Comparison of ENCODE assay signal across 23 mouse cellular contexts in the genomic region with DNA sequence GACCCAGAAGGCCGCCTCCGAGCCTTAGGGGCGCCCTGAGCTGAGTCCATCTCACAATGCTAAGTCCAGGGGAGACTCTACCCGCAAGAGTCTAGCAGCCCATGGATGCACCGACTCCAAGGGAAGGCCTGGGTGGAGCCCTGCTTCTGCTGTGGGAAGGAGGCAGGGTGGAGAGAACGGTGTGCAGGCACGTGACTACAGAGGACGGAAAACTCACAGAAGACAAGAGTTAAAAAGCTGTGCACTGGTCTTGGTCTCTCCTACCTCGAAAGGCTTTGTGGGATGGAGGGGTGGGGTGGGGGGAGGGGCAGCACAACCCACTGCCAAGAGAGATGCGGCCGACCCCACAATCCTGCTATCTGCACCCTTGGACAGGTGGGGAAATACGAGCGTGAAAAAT. TPM values are rescaled to one million over a fixed set of nuclear protein-coding genes. Genes with fewer than 3 reads are reported as not detected.
DNase-seq lines count a peak whose midpoint lies in the region; ATAC-seq and TF ChIP-seq lines count a peak whose summit lies in the region.
"Had no signal": no experiment of that assay in that cellular context is flagged by ENCODE, and none has a peak within 500 bp of the region (broad histone marks: within the 10 kb centered on the region; RNA-seq: fewer than 3 reads in every experiment).

No protein-coding gene starts in this region.

- peak; percentile 87 for DNase-seq in heart, adult 11 months
- DNase-seq in heart, adult 9 months (ENCODE audit: low spot score in 2 of 2): no peak
- DNase-seq in CH12.LX (ENCODE audit: extremely low read depth) (no peak), ES-E14 (ENCODE audit: low read depth, low spot score) (no peak), ZHBTc4 (ENCODE audit: low read depth, low spot score) (peak; percentile 65)
- DNase-seq: adrenal gland, adult 8-10 months; adrenal gland, postnatal 14 days; adrenal gland, postnatal 36 days; B cell, adult 2 months; cerebellum, adult 11-12 months; cerebellum, adult 2 months; cerebellum, adult 9-10 months; cerebellum, postnatal 10 days; cerebellum, postnatal 25 days had no signal

- H3K36me3 ChIP-seq in CH12.LX (replicated peaks in 1 of 2; ENCODE audit: control insufficient read depth in 1 of 2, insufficient read depth in 1 of 2, low read length in 1 of 2) (peaks cover 38 to 42% of the 10 kb centered on the region in 2 experiments), ES-E14 (ENCODE audit: control insufficient read depth, insufficient read depth, low read length, poor library complexity, severe bottlenecking) (peaks cover 16% of the 10 kb centered on the region; the same call in 1 of the 2 replicates)
- peaks cover 60% of the 10 kb centered on the region for H3K36me3 ChIP-seq in liver, embryonic 12.5 days

- peaks cover 25% of the 10 kb centered on the region for H3K79me2 ChIP-seq in CH12.LX (replicated peaks; ENCODE audit: control insufficient read depth, extremely low read depth, insufficient read depth, poor library complexity, severe bottlenecking)

- H3K4me2 ChIP-seq in CH12.LX (ENCODE audit: insufficient read depth, low read depth, poor library complexity, severe bottlenecking): no peak overlapping the region
- no peak overlapping the region for H3K4me2 ChIP-seq in liver, embryonic 12.5 days
- H3K4me2 ChIP-seq: embryonic facial prominence, embryonic 12.5 days; forebrain, embryonic 12.5 days had no signal

- H3K9me3 ChIP-seq in CH12.LX (replicated peaks; ENCODE audit: low read length) (no peaks in the 10 kb centered on the region), ES-E14 (ENCODE audit: control insufficient read depth, insufficient read depth, low read depth, low read length) (no peaks in the 10 kb centered on the region)
- H3K9me3 ChIP-seq in liver, embryonic 12.5 days (replicated peaks): no peaks in the 10 kb centered on the region
- H3K9me3 ChIP-seq: embryonic facial prominence, embryonic 10.5 days; embryonic facial prominence, embryonic 12.5 days; forebrain, embryonic 10.5 days; forebrain, embryonic 12.5 days had no signal

- dilution Hi-C loops in CH12.LX (cut with MboI; ENCODE audit: extremely low pct_ligation_motif_present, extremely low pct_unique_long_range_greater_than_20kb, low sequenced_read_pairs): no loop called here

- H3K4me3 ChIP-seq in CH12.LX (replicated peaks in 1 of 3; ENCODE audit: low read depth in 2 of 3, low read length in 2 of 3, poor library complexity in 1 of 3): no peak overlapping the region
- no peak overlapping the region for H3K4me3 ChIP-seq in ES-E14 (ENCODE audit: insufficient read depth in 1 of 2, low read depth in 1 of 2, low read length in 2 of 2, poor library complexity in 1 of 2, severe bottlenecking in 1 of 2)
- H3K4me3 ChIP-seq in liver, embryonic 12.5 days: no peak overlapping the region
- H3K4me3 ChIP-seq: embryonic facial prominence, embryonic 10.5 days; embryonic facial prominence, embryonic 12.5 days; forebrain, embryonic 10.5 days; forebrain, embryonic 12.5 days had no signal

- ATAC-seq in erythroid progenitor cell, adult 5-6 weeks (replicated peaks; ENCODE audit: low FRiP score, poor library complexity, severe bottlenecking): no peak
- ATAC-seq in liver, embryonic 12.5 days: no peak
- ATAC-seq: CD4-positive, CD25-positive, alpha-beta regulatory T cell, adult 4 months; forebrain, embryonic 14.5 days; forebrain, embryonic 16.5 days had no signal

- no peak for TF ChIP-seq RAD21 in CH12.LX (IDR thresholded peaks at IDR 0.05; ENCODE audit: low read depth, low read length)

- no peaks in the 10 kb centered on the region for H3K27me3 ChIP-seq in CH12.LX (replicated peaks)
- H3K27me3 ChIP-seq in liver, embryonic 12.5 days (replicated peaks): no peaks in the 10 kb centered on the region
- H3K27me3 ChIP-seq: embryonic facial prominence, embryonic 12.5 days; forebrain, embryonic 12.5 days had no signal

- H3K4me1 ChIP-seq in CH12.LX (ENCODE audit: control insufficient read depth in 1 of 2, insufficient read depth in 2 of 2): peaks cover 53 to 94% of the 10 kb centered on the region in 2 experiments
- peaks cover 8 to 31% of the 10 kb centered on the region in 2 experiments for H3K4me1 ChIP-seq in ES-E14 (ENCODE audit: control insufficient read depth in 2 of 2, insufficient read depth in 2 of 2, low read length in 2 of 2, poor library complexity in 1 of 2)
- peaks cover 26% of the 10 kb centered on the region for H3K4me1 ChIP-seq in liver, embryonic 12.5 days
- H3K4me1 ChIP-seq: forebrain, embryonic 12.5 days had no signal

- 83% methylated on average over 13 of the region's 13 CpGs for WGBS in liver, embryonic 12.5 days (ENCODE audit: insufficient replicate concordance)

- peak overlapping the region; percentile 83 for H3K27ac ChIP-seq in CH12.LX (ENCODE audit: insufficient read depth, low read depth)
- H3K27ac ChIP-seq in ES-E14 (ENCODE audit: insufficient read depth, low read depth, low read length, poor library complexity, severe bottlenecking): peak overlapping the region; percentile 33; the same call in 1 of the 2 replicates
- no peak overlapping the region for H3K27ac ChIP-seq in liver, embryonic 12.5 days
- H3K27ac ChIP-seq: embryonic facial prominence, embryonic 10.5 days; embryonic facial prominence, embryonic 12.5 days; forebrain, embryonic 10.5 days; forebrain, embryonic 12.5 days had no signal

- TF ChIP-seq POLR2A in CH12.LX (IDR thresholded peaks at IDR 0.05; ENCODE audit: low read depth, low read length): no peak

- no peak for TF ChIP-seq EP300 in CH12.LX (IDR thresholded peaks at IDR 0.05; ENCODE audit: low read length)

- H3K9ac ChIP-seq in CH12.LX (ENCODE audit: insufficient read depth, low read depth): no peak overlapping the region
- peak overlapping the region; percentile 39; the same call in 1 of the 2 replicates for H3K9ac ChIP-seq in ES-E14 (ENCODE audit: insufficient read depth, low read depth, low read length, poor library complexity, severe bottlenecking)
- H3K9ac ChIP-seq in liver, embryonic 12.5 days: no peak overlapping the region
- H3K9ac ChIP-seq: embryonic facial prominence, embryonic 12.5 days; forebrain, embryonic 12.5 days had no signal

- in situ Hi-C loops in CH12.LX (cut with MboI; ENCODE audit: low pct_ligation_motif_present, low pct_unique_long_range_greater_than_20kb, low sequenced_read_pairs): loop anchor here (5.0 to 25.0 kb wide), 3 partner anchors 68 to 768 kb away; a partner anchor contains a TSS
- in situ Hi-C loops in ES-E14 (cut with MboI; ENCODE audit: low sequenced_read_pairs in 2 of 2, unreplicated experiment in 2 of 2): no loop called here

- TF ChIP-seq CTCF in CH12.LX (conservative IDR thresholded peaks at IDR 0.05 in 1 of 2, IDR thresholded peaks at IDR 0.05 in 1 of 2; ENCODE audit: low read depth in 2 of 2, low read length in 2 of 2): no peak

TF ChIP-seq in CH12.LX, 34 proteins besides CTCF, POLR2A, EP300 and RAD21:
- TF ChIP-seq BHLHE40 (IDR thresholded peaks at IDR 0.05; ENCODE audit: low read depth, low read length) (peak; percentile 63), ZC3H11A (IDR thresholded peaks at IDR 0.05; ENCODE audit: low read depth, low read length) (no peak), USF1 (IDR thresholded peaks at IDR 0.05; ENCODE audit: low read depth, low read length) (peak; percentile 52), USF2 (conservative IDR thresholded peaks at IDR 0.05; ENCODE audit: low read depth, low read length) (0 out of 2 replicates have a peak, but pooled peaks have one; percentile 14)

TF ChIP-seq in ES-E14, 5 proteins besides CTCF, POLR2A, EP300 and RAD21:
- no peak for TF ChIP-seq HCFC1 (IDR thresholded peaks at IDR 0.05; ENCODE audit: borderline replicate concordance, insufficient read depth, low read length)
- TF ChIP-seq CHD2 (IDR thresholded peaks at IDR 0.05; ENCODE audit: low read depth, low read length): no peak
- TF ChIP-seq MAFK (IDR thresholded peaks at IDR 0.05; ENCODE audit: insufficient read depth, low read depth, low read length): no peak
- no peak for TF ChIP-seq ZC3H11A (IDR thresholded peaks at IDR 0.05; ENCODE audit: borderline replicate concordance, low read depth, low read length)
- TF ChIP-seq ZNF384 (IDR thresholded peaks at IDR 0.05; ENCODE audit: low read depth, low read length): no peak
TF ChIP-seq in ES-E14: peak in this region for 0.

RNA-seq across cellular contexts. Expression of a gene that starts 16.2 kb away (rescaled TPM):
- total RNA-seq in CH12.LX (2012; rRNA removed): 277 and 312 TPM in 2 replicates
- total RNA-seq in CH12.LX (2014; rRNA removed): 278 and 294 TPM in 2 replicates
- 374 and 398 TPM in 2 replicates for polyA plus RNA-seq in CH12.LX (2012; ENCODE audit: insufficient read length, low read depth)
- 22.6 and 23.6 TPM in 2 replicates for total RNA-seq in ES-E14 (2012; rRNA removed)
- total RNA-seq in erythroid progenitor cell, adult 5-6 weeks (2015; ENCODE audit: low replicate concordance): 3.2 and 7.1 TPM in 2 replicates
- total RNA-seq in erythroid progenitor cell, adult 5-6 weeks (2017; ENCODE audit: low replicate concordance): 2.0 and 6.4 TPM in 2 replicates
- 15.7 and 17.2 TPM in 2 replicates for polyA plus RNA-seq in liver, embryonic 12.5 days (2016; fragmentation: Nextera tagmentation; extraction: Ambion mirVana)

RNA-seq across cellular contexts. Expression of a gene that starts 31.5 kb away (rescaled TPM):
- total RNA-seq in CH12.LX (2012; rRNA removed): 143 and 177 TPM in 2 replicates
- 160 and 174 TPM in 2 replicates for total RNA-seq in CH12.LX (2014; rRNA removed)
- 131 and 143 TPM in 2 replicates for polyA plus RNA-seq in CH12.LX (2012; ENCODE audit: insufficient read length, low read depth)
- total RNA-seq in ES-E14 (2012; rRNA removed): 63.8 and 85.6 TPM in 2 replicates
- total RNA-seq in erythroid progenitor cell, adult 5-6 weeks (2015; ENCODE audit: low replicate concordance): 62.3 and 66.7 TPM in 2 replicates
- total RNA-seq in erythroid progenitor cell, adult 5-6 weeks (2017; ENCODE audit: low replicate concordance): 36.5 and 69.8 TPM in 2 replicates
- polyA plus RNA-seq in liver, embryonic 12.5 days (2016; fragmentation: Nextera tagmentation; extraction: Ambion mirVana): 26.6 and 27.1 TPM in 2 replicates

RNA-seq across cellular contexts. Expression of a gene that starts 40.5 kb away (rescaled TPM):
- 18.7 and 22.6 TPM in 2 replicates for total RNA-seq in CH12.LX (2012; rRNA removed)
- 7.7 TPM in 2 replicates for total RNA-seq in CH12.LX (2014; rRNA removed)
- polyA plus RNA-seq in CH12.LX (2012; ENCODE audit: insufficient read length, low read depth): 37.2 and 39.8 TPM in 2 replicates
- 31.7 and 39.7 TPM in 2 replicates for total RNA-seq in ES-E14 (2012; rRNA removed)
- total RNA-seq in erythroid progenitor cell, adult 5-6 weeks (2015; ENCODE audit: low replicate concordance): 18.0 and 20.9 TPM in 2 replicates
- total RNA-seq in erythroid progenitor cell, adult 5-6 weeks (2017; ENCODE audit: low replicate concordance): 20.7 and 33.2 TPM in 2 replicates
- 14.0 and 14.7 TPM in 2 replicates for polyA plus RNA-seq in liver, embryonic 12.5 days (2016; fragmentation: Nextera tagmentation; extraction: Ambion mirVana)

RNA-seq across cellular contexts. Expression of a gene that starts 40.6 kb away (rescaled TPM):
- total RNA-seq in CH12.LX (2012; rRNA removed) (172 and 217 TPM in 2 replicates), CH12.LX (2014; rRNA removed) (154 and 168 TPM in 2 replicates), ES-E14 (2012; rRNA removed) (51.6 and 74.9 TPM in 2 replicates)
- polyA plus RNA-seq in CH12.LX (2012; ENCODE audit: insufficient read length, low read depth): 157 and 184 TPM in 2 replicates
- 10.1 and 22.2 TPM in 2 replicates for total RNA-seq in erythroid progenitor cell, adult 5-6 weeks (2015; ENCODE audit: low replicate concordance)
- total RNA-seq in erythroid progenitor cell, adult 5-6 weeks (2017; ENCODE audit: low replicate concordance): 5.1 and 12.3 TPM in 2 replicates
- 83.1 and 87.3 TPM in 2 replicates for polyA plus RNA-seq in liver, embryonic 12.5 days (2016; fragmentation: Nextera tagmentation; extraction: Ambion mirVana)

Comparison
In these comparisons a context has a peak if more than half of its experiments do, and no peak if none do; other contexts are left out.
1. DNase-seq: peak in heart, adult 11 months (single experiment) and ZHBTc4 (single experiment); none in heart, adult 9 months (0 of 2), CH12.LX (single experiment) and ES-E14 (single experiment).
2. RNA of a gene that starts 16.2 kb away (total RNA-seq): 277 to 312 TPM in CH12.LX; 22.6 to 23.6 TPM in ES-E14 and 2.0 to 7.1 TPM in erythroid progenitor cell, adult 5-6 weeks; every median in the first group is over 10 times any median in the second.